Mouse (Mus musculus) heart, adult 2 months (tissue): ENCODE measurements around the gene Cfap20. TPM values are rescaled to one million over a fixed set of nuclear protein-coding genes. Genes with fewer than 3 reads are reported as not detected.

Experiments used
- DNase-seq, 2 experiments: peaks; one replicate each; pipeline ENCODE4 v3.0.0; 2021
- H3K27ac ChIP-seq: fragments of 200-600 bp; 2 replicates; pipeline ENCODE4 v1.8.1; 2022
- H3K27me3 ChIP-seq: fragments of 200-500 bp; 2 replicates; pipeline ENCODE4 v1.6.1; 2012; ENCODE audit warnings: mild to moderate bottlenecking, low read length, inconsistent platforms, mixed read lengths; ENCODE audit not compliant: control insufficient read depth, insufficient read depth
- H3K36me3 ChIP-seq: fragments of 200-500 bp; 2 replicates; pipeline ENCODE4 v1.6.1; 2012; ENCODE audit warnings: low read length, inconsistent platforms; ENCODE audit not compliant: control insufficient read depth, insufficient read depth
- H3K4me1 ChIP-seq: fragments of 200-500 bp; 2 replicates; pipeline ENCODE4 v1.6.1; 2011; ENCODE audit warnings: low read length; ENCODE audit not compliant: control insufficient read depth, insufficient read depth
- H3K4me3 ChIP-seq: fragments of 200-600 bp; 2 replicates; pipeline ENCODE4 v1.8.1; 2022
- H3K79me2 ChIP-seq: fragments of 200-500 bp; replicated peaks from 2 replicates; pipeline ENCODE4 v1.6.1; 2012; ENCODE audit warnings: mild to moderate bottlenecking, inconsistent platforms, low read length, moderate library complexity, mixed read lengths; ENCODE audit not compliant: control insufficient read depth, insufficient read depth
- H3K9ac ChIP-seq: fragments of 200-500 bp; 2 replicates; pipeline ENCODE4 v1.6.1; 2012; ENCODE audit warnings: low read depth, mild to moderate bottlenecking, control low read depth, inconsistent platforms, low read length, mixed read lengths
- CTCF ChIP-seq: fragments of 200-600 bp; IDR thresholded peaks from 2 replicates; pipeline ENCODE4 v1.8.1; 2022; ENCODE audit warnings: antibody characterized with exemption, mild to moderate bottlenecking, moderate library complexity
- EP300 ChIP-seq: fragments of 200-500 bp; IDR thresholded peaks from 2 replicates; pipeline ENCODE4 v1.6.1; 2011; ENCODE audit warnings: low read depth, low read length, control low read depth; ENCODE audit not compliant: insufficient read depth
- POLR2A ChIP-seq: fragments of 200-500 bp; IDR thresholded peaks from 2 replicates; pipeline ENCODE4 v1.6.1; 2011; ENCODE audit warnings: mild to moderate bottlenecking, low read depth, low read length, control low read depth; ENCODE audit not compliant: insufficient read depth
- WGBS: fragments of 180-500 bp; shearing (Covaris S2); methylation state at CpG from one replicate; pipeline ENCODE4 v1.1.7; 2018; 5-methylcytosine and 5-hydroxymethylcytosine counted together
- intact Hi-C: fragments of 180-260 bp; cut with DNase I; formaldehyde crosslinking; loops from one replicate; pipeline ENCODE4 v1.15.1; 2025
- polyA plus RNA-seq: library from polyadenylated mRNA; depleted of rRNA; stranded (reverse); fragments of >200 nt; gene quantifications from 2 replicates; pipeline ENCODE4 v1.2.3, GENCODE M21; 2012
- total RNA-seq, 2 experiments: library from RNA; stranded (reverse); gene quantifications; 2 replicates each; pipeline ENCODE4 v1.2.3; 2021

Gene Cfap20
- total and polyA plus RNA-seq, 3 experiments, result 21.8 to 27.4 (median 24.2) TPM

GRCm38 (mm10) chr8:95427594-95428535 lies 6.8 kb downstream of the Cfap20 start:
- H3K36me3 ChIP-seq, result peaks cover 38% of the 10 kb centered on the region
- peaks cover 24% of the 10 kb centered on the region for H3K4me1 ChIP-seq
- peak overlapping the region; percentile 85 for H3K27ac ChIP-seq
- TF ChIP-seq POLR2A (no peak; the same call in 1 of the 2 replicates), CTCF (peak; percentile 98), EP300 (peak; percentile 78)
- peak overlapping the region; percentile 20 for H3K9ac ChIP-seq
- peaks cover 7% of the 10 kb centered on the region for H3K79me2 ChIP-seq
- intact Hi-C loops, result loop anchor here (1.0 to 5.0 kb wide), 3 partner anchors 36 to 76 kb away; partner anchors contain the start of gene Mmp15
- peak; percentile 77 to 82 for DNase-seq
- 8% methylated on average over 12 of the region's 12 CpGs for WGBS
- H3K27me3 ChIP-seq, result no peaks in the 10 kb centered on the region
- H3K4me3 ChIP-seq, result peak overlapping the region; percentile 22

- Histone ChIP-seq H3K27me3 (no peaks in the 10 kb centered on the region), H3K9ac (no peak overlapping the region), H3K79me2 (peaks cover 7% of the 10 kb centered on the region), H3K27ac (peak overlapping the region; percentile 85), H3K4me1 (peaks cover 29% of the 10 kb centered on the region), H3K4me3 (no peak overlapping the region), H3K36me3 (peaks cover 39% of the 10 kb centered on the region)
- DNase-seq, result peak; percentile 50 to 61
- WGBS, result 7% methylated on average over 2 of the region's 2 CpGs
- intact Hi-C loops, result loop anchor here (1.0 to 5.0 kb wide), 2 partner anchors 35 to 75 kb away; partner anchors contain the start of gene Mmp15
- TF ChIP-seq EP300, result 0 out of 2 replicates have a peak, but pooled peaks have one; percentile 54
- no peak for TF ChIP-seq POLR2A
These were observed 7.8 kb downstream of the Cfap20 start for GRCm38 (mm10) chr8:95426781-95427281.

GRCm38 (mm10) chr8:95424682-95425081 lies 10.0 kb downstream of the Cfap20 start:
- no peaks in the 10 kb centered on the region for H3K27me3 ChIP-seq
- H3K4me1 ChIP-seq, result peaks cover 29% of the 10 kb centered on the region
- H3K9ac ChIP-seq, result no peak overlapping the region
- WGBS, result 63% methylated on average over 7 of the region's 7 CpGs
- intact Hi-C loops, result loop anchor here (5.0 kb wide), 1 partner anchor 32 kb away; no protein-coding TSS in a partner anchor
- no peak for DNase-seq
- TF ChIP-seq CTCF, result no peak
- no peak for TF ChIP-seq POLR2A
- TF ChIP-seq EP300, result no peak
- peak overlapping the region; percentile 16; the same call in 1 of the 2 replicates for H3K27ac ChIP-seq
- peaks cover 4% of the 10 kb centered on the region for H3K79me2 ChIP-seq
- no peak overlapping the region for H3K4me3 ChIP-seq
- peaks cover 44% of the 10 kb centered on the region for H3K36me3 ChIP-seq

GRCm38 (mm10) chr8:95422193-95422810 lies 12.4 kb downstream of the Cfap20 start:
- no peak for DNase-seq
- TF ChIP-seq EP300 (no peak), POLR2A (no peak), CTCF (no peak)
- intact Hi-C loops, result no loop called here
- Histone ChIP-seq H3K9ac (no peak overlapping the region), H3K36me3 (peaks cover 30% of the 10 kb centered on the region), H3K27ac (no peak overlapping the region; the same call in 1 of the 2 replicates), H3K79me2 (no peaks in the 10 kb centered on the region; the same call in 1 of the 2 replicates), H3K27me3 (no peaks in the 10 kb centered on the region), H3K4me3 (no peak overlapping the region), H3K4me1 (peaks cover 13% of the 10 kb centered on the region)
- 78% methylated on average over 14 of the region's 14 CpGs for WGBS

- peak overlapping the region; percentile 6 for H3K27ac ChIP-seq
- intact Hi-C loops, result no loop called here
- H3K9ac ChIP-seq, result no peak overlapping the region
- H3K27me3 ChIP-seq, result no peaks in the 10 kb centered on the region
- peak in 1 of 2 experiments; percentile 47 for DNase-seq
- 40% methylated on average over 10 of the region's 10 CpGs for WGBS
- no peak for TF ChIP-seq POLR2A
- TF ChIP-seq EP300, result no peak
- no peak for TF ChIP-seq CTCF
- no peak overlapping the region for H3K4me3 ChIP-seq
- H3K4me1 ChIP-seq, result peaks cover 6% of the 10 kb centered on the region
- no peaks in the 10 kb centered on the region for H3K36me3 ChIP-seq
- no peaks in the 10 kb centered on the region for H3K79me2 ChIP-seq
These were observed 23.2 kb downstream of the Cfap20 start for GRCm38 (mm10) chr8:95411309-95411972.
